Mouse (Mus musculus) spleen, postnatal 36 days (tissue): Measurements from ENCODE around the gene Coa6.
A peak's percentile ranks its signal among the peaks of the same experiment; 100 is the strongest.
"Not testable (repeated sequence)": the region's sequence is repeated elsewhere in the genome, so short reads cannot be mapped to it uniquely, and the experiment has no call there.

Experiments
- DNase-seq, 2 experiments: peaks; one replicate each; pipeline ENCODE4 v3.0.0; 2022; ENCODE audit warnings: low spot score in 2 of 2, mixed read lengths in 1 of 2

Gene Coa6

DNA sequence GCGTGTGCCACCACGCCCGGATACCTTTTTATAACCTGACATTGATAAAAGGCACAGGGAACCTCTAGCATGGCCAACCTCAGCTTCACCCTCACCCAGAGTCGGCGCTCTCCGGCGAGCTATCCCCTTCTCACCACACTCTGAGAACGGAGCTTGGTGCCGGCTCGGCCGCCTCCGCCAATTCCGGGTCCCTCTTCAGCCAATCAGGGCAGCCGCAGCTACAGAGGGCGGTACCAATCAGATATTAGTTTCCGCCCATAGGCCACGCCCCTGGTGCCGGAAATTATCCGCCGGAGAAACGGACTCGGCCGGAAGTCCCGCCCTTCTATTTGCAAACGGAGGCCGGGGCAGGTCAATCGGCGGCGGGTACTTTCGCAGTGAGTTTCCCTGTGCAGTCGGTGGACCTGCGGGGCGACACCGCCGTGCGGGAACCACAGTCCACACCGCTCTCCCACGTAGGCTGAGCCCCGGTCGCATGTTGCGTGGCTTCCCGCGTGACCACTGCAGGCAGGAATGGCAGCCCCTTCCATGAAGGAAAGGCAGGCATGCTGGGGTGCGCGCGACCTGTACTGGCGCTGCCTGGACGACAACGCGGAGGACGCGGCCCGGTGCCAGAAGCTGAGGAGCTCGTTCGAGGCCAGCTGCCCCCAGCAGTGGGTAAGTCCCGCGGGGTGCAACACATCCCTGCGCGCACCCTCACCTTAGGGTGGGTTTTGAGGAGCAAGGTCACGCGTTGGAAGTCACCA is at the start of gene Coa6:
Gene Coa6, plus strand, starts transcription at position 342 of the 746 bp plus-strand sequence.
- peak; percentile 97 for DNase-seq

- DNase-seq = no peak
Observed at GRCm38 (mm10) chr8:126379580-126379979, 42.7 kb upstream of the Coa6 start.

DNA sequence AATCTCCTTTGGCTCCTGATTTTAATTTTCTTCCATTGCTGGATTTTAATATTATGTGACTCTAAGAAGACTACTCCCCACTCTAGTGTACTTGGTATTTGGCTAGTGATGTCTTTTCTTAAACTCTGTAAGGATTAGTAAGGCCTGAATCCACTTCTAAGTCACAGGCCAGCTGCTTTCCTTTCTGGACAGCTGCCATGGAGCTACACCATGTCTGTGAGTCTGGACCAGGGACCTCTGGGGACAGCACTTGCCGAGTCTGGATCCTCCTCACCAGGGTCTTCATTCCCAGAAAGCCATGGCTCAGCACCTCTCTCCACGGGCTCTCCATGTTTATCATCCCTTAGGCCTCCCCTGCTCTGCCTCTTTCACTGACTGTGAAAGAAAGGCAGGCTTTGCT is 42.2 kb upstream of the Coa6 start:
- no peak for DNase-seq

- no peak for DNase-seq
Observed at GRCm38 (mm10) chr8:126381299-126381698, 41.0 kb upstream of the Coa6 start.

DNA sequence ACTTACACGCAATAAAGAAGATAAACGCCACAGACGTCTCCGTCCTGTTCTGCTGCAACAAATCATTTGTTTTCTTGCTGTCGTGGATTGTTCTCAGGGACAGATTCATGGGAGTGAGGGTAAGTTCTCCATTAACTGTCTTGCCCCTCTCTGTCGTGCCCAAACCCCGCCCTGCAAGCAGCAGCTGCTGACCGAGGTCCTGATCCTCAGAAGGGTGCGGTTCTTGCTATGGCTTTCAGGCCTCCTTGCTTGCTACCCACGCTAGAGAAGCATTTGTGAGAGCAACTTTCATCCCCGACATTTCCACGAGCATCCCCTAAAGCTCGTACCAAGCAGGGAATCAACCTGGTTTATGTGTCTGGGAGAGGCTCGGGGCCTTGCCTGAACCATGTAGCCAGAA is 40.1 kb upstream of the Coa6 start:
- DNase-seq = no peak

GRCm38 (mm10) chr8:126382749-126383148 is 39.6 kb upstream of the Coa6 start:
- DNase-seq = no peak

DNA sequence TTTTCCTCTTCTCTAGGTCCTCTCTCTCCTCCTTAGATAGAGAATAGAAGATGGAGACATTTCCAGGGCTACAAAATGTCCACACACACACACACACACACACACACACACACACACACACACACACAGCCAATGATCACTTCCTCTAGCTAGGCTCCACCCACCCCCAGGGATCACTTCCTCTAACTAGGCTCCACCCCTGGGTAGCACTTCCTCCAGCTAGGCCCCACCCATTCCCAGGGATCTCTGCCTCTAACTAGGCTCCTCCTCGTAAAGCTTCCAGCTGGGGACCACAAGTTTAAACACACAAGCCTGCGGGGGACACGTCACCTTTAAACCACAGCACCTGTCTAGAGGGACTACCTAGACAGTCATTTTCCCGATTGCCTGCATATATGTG is 34.7 kb upstream of the Coa6 start:
- DNase-seq = peak; percentile 5 to 16

- DNase-seq = no peak
Observed at GRCm38 (mm10) chr8:126391541-126391940, 30.8 kb upstream of the Coa6 start.

DNA sequence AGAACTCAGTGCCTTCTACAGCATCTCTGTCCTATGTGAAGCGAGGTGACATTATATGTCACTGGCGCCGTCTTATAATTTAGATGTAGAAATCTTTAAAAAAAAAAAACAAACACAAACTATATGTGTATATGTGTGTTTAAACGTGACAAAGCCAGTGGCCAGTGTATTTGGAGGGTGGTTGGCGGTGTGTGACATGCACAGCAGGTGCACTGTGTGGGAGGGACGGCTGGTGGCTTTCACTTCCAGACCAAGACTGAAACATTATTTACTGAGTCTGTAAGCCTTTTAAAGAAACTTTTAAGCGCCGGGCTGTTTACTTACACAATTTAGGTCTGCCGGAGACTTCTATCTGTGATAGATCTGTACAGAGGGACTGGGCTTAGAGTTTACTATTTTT is 26.9 kb upstream of the Coa6 start:
- peak; percentile 20 to 27 for DNase-seq

DNA sequence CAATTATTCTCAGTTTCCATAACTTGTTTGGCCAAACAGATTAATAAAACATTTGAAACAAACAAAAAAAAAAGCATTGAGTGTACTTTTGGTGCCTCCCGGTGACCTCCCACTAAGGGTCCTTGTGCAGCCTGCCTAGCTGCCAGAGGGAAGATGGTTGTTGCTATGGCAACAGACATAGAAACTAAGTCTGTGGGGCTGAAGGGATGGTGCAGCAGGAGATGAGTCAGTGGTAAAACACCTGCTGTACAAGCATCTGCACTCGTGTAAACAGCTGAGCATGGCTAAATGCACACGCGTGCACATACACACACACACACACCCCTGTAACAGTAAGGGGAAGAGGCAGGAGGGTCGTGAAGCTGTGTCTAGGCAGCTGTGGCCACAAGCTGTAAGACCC is 26.4 kb upstream of the Coa6 start:
- DNase-seq = no peak

DNA sequence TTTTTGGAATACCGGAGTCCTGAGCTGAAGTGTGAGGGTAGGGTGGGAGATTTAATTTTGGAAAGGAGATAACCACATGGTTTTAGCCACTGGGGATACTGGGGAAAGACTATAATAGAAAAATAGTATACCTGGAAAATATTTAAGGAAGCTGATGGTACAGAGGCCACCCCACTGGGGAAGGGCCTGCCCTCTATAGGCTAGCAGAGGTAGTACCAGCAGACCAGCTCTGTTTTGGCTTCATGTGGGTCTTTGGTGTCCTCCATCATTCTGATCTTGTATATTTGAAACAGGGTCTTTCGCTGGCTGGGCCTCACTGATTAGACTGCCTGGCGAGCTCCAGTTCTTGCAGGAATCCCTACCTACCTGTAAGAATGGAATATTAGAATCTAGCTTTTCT is 24.0 kb upstream of the Coa6 start:
- no peak for DNase-seq

GRCm38 (mm10) chr8:126404550-126404949 is 17.8 kb upstream of the Coa6 start:
- DNase-seq = not testable (repeated sequence)

- DNase-seq = no peak
Observed at GRCm38 (mm10) chr8:126405030-126405429, 17.3 kb upstream of the Coa6 start.

DNA sequence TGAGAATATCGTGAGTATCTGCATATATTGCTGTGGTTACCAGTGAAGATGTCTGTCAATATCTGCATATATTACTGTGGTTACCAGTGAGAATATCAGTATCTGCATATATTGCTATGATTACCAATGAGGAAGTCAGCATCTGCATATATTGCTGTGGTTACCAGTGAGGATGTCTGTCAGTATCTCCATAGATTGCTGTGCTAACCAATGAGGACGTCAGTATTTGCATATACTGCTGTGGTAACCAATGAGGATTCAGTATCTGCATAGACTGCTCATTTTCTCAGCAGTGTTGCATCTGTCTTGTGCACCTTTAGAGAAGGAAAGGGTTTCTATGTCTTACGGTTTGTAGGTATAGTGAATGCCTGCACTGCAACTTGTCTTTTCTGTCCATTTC is 1.5 kb upstream of the Coa6 start:
- DNase-seq = no peak

- DNase-seq = peak in 1 of 2 experiments; percentile 3
Observed at GRCm38 (mm10) chr8:126422920-126423300, 595 bp downstream of the Coa6 start.

GRCm38 (mm10) chr8:126424163-126424562 is 1.8 kb downstream of the Coa6 start:
- DNase-seq = no peak

GRCm38 (mm10) chr8:126424946-126425345 is 2.6 kb downstream of the Coa6 start:
- no peak for DNase-seq

GRCm38 (mm10) chr8:126429635-126430034 is 7.3 kb downstream of the Coa6 start:
- no peak for DNase-seq

- DNase-seq = no peak
Observed at GRCm38 (mm10) chr8:126433827-126434226, 11.5 kb downstream of the Coa6 start.

DNA sequence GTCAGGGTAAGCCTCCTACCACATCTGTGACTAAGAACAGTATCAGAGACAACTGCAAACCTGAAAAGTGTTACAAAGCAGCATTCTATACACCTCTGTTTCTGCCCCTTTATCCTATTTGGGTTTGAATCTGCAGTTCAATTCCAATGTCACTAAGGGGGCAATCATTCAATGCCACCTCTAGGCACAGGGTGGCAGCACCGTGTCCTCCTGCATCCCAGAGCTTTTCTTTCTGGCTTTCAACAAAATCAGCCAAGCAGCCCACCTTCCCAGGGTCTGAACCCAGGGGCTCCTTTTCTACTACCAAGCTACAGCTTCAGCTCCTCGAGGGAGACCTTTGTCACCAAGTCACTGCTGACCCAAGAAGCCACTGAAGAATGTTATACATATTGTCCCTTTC is 16.6 kb downstream of the Coa6 start:
- DNase-seq = no peak

DNA sequence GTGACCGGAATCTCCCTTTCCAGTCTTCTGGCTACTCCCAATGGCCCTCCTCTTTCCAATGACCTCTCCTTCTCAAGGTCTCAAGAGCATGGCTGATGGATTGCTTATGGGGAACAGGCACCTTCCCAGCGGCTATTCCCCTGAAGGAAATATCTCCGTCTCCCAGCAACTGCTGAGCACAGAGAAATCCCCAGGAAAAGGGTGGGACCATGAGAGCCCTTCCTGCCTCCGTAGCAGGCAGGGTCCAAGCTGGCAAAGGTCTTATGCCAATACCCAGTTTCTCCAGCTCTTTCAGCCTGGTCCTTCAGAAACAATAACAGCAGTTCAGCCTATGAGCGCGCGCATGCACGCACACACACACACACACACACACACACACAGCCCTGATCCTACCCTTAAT is 28.8 kb downstream of the Coa6 start:
- DNase-seq = no peak

DNA sequence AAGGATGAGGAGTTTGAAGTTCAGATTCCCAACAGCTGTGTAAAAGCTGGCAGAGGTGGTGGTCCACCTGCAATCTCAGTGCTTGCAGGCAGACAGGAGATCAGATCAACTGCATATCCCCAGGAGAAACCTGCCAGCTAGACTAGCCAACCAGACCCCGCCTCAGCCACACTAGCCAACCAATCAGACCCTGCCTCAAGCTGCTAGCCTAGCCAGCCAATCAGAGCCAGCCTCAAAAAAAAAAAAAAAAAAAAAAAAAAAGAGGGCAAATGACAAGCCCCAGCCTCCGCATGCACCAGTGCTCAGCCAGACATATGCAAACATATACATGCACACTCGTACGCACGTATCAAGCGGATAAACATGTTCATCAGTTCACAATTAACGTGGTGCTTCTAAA is 33.1 kb downstream of the Coa6 start:
- DNase-seq = no peak

- peak; percentile 59 to 63 for DNase-seq
Observed at GRCm38 (mm10) chr8:126460274-126460673, 38.0 kb downstream of the Coa6 start.

DNA sequence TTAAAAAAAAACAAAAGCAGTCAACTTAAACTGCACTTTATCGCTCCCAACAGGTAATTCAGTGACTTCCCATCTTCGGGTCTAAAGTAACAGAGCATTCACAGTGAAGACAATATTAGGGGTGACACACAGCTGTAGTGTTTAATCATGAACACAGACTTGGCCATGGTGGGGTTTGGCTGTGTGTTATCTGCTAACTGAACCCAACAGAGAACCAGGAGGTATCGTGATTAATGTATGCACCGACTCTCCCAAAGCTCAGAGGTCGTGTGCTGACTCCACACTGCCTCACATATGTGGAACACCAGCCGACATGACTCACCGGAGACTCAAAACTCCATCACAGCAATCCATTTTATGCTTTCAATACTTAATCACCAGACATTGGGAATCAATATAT is 39.4 kb downstream of the Coa6 start:
- DNase-seq = no peak
